Mouse (Mus musculus): ENCODE data around the gene Rundc3a.

DNA sequence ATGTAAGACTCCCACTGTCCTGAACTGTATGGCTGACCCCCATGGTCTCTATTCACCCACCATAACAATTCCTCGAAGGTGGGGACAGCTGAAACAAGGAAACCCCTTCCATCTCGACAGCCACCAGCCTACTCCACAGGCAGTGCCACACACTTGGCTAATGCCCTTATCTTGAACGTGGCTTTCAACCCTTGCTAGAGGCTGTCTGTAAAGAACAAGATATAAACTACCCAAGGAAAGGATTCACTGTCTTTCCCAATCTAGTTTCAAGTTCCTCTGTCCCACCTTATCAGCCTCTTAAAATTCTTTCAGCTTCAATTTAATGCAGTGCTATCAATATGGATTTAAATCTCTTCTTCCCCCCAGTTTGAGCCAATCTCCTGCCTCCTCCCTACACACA lies 36.3 kb downstream of the Rundc3a start:
- TF ChIP-seq CTCF (IDR thresholded peaks at IDR 0.05; ENCODE audit: low read depth, low read length): no peak
- no peak for TF ChIP-seq POLR2A (IDR thresholded peaks at IDR 0.05; ENCODE audit: borderline replicate concordance, low read depth, low read length)

All from bone marrow macrophage, adult 2 months (primary cell).